Mouse (Mus musculus): ENCODE results near the gene Clcc1. TPM values are rescaled to one million over a fixed set of nuclear protein-coding genes. Genes with fewer than 3 reads are reported as not detected.

The Clcc1 gene
- polyA plus RNA-seq, 1 experiment = 19.8 TPM

- no peaks in the 10 kb centered on the region for H3K79me2 ChIP-seq (ENCODE audit: control insufficient read depth, insufficient read depth)
- no peaks in the 10 kb centered on the region for H3K36me3 ChIP-seq (ENCODE audit: control insufficient read depth, insufficient read depth)
- H3ac ChIP-seq (ENCODE audit: control insufficient read depth, insufficient read length, low read depth) = no peak overlapping the region
- H3K4me3 ChIP-seq (ENCODE audit: insufficient read depth, poor library complexity, severe bottlenecking) = no peak overlapping the region
- no peaks in the 10 kb centered on the region for H3K27me3 ChIP-seq (ENCODE audit: control insufficient read depth, insufficient read depth, insufficient read length)
- TF ChIP-seq MYOD1 (IDR thresholded peaks at IDR 0.05; ENCODE audit: control insufficient read depth, insufficient read length, low read depth) = no peak
- no peak for TF ChIP-seq USF1 (IDR thresholded peaks at IDR 0.05; ENCODE audit: low read depth)
- no peak for TF ChIP-seq MYOG (IDR thresholded peaks at IDR 0.05; ENCODE audit: control insufficient read depth, extremely low read depth, insufficient read length)
- no peak for TF ChIP-seq MAX (IDR thresholded peaks at IDR 0.05)
- TF ChIP-seq CEBPB (IDR thresholded peaks at IDR 0.05; ENCODE audit: low read depth) = no peak
- no peak for TF ChIP-seq FOSL1 (IDR thresholded peaks at IDR 0.05; ENCODE audit: insufficient read depth, low read length, poor library complexity, severe bottlenecking)
- no peak for TF ChIP-seq CTCF (IDR thresholded peaks at IDR 0.05; ENCODE audit: control insufficient read depth, insufficient read depth, insufficient read length)
- no peaks in the 10 kb centered on the region for H3K79me3 ChIP-seq (ENCODE audit: low read depth)
These were observed 73.6 kb downstream of the Clcc1 start for GRCm38 (mm10) chr3:108727344-108727743.

- no peak overlapping the region for H3ac ChIP-seq (ENCODE audit: control insufficient read depth, insufficient read length, low read depth)
- no peaks in the 10 kb centered on the region for H3K27me3 ChIP-seq (ENCODE audit: control insufficient read depth, insufficient read depth, insufficient read length)
- TF ChIP-seq CTCF (IDR thresholded peaks at IDR 0.05; ENCODE audit: control insufficient read depth, insufficient read depth, insufficient read length) = no peak
- no peak for TF ChIP-seq MYOD1 (IDR thresholded peaks at IDR 0.05; ENCODE audit: control insufficient read depth, insufficient read length, low read depth)
- TF ChIP-seq MAX (IDR thresholded peaks at IDR 0.05) = no peak
- no peak for TF ChIP-seq FOSL1 (IDR thresholded peaks at IDR 0.05; ENCODE audit: insufficient read depth, low read length, poor library complexity, severe bottlenecking)
- TF ChIP-seq USF1 (IDR thresholded peaks at IDR 0.05; ENCODE audit: low read depth) = no peak
- no peak for TF ChIP-seq CEBPB (IDR thresholded peaks at IDR 0.05; ENCODE audit: low read depth)
- TF ChIP-seq MYOG (IDR thresholded peaks at IDR 0.05; ENCODE audit: control insufficient read depth, extremely low read depth, insufficient read length) = no peak
These were observed 74.1 kb downstream of the Clcc1 start for GRCm38 (mm10) chr3:108727776-108728175.

More at GRCm38 (mm10) chr3:108727776-108728175, 74.1 kb downstream of the Clcc1 start:
- H3K4me3 ChIP-seq (ENCODE audit: insufficient read depth, poor library complexity, severe bottlenecking) = no peak overlapping the region
- H3K79me3 ChIP-seq (ENCODE audit: low read depth) = no peaks in the 10 kb centered on the region
- H3K36me3 ChIP-seq (ENCODE audit: control insufficient read depth, insufficient read depth) = no peaks in the 10 kb centered on the region
- no peaks in the 10 kb centered on the region for H3K79me2 ChIP-seq (ENCODE audit: control insufficient read depth, insufficient read depth)

Other genes starting within 250 kb of the Clcc1 start
- gene Celsr2, start 238.4 kb upstream of the Clcc1 start, polyA plus RNA-seq (2012; fragmentation: generic; extraction: Trizol) = not detected
- gene Sars, start 208.7 kb upstream of the Clcc1 start, polyA plus RNA-seq (2012; fragmentation: generic; extraction: Trizol) = 272 TPM
- gene 1700013F07Rik, start 119.8 kb upstream of the Clcc1 start, polyA plus RNA-seq (2012; fragmentation: generic; extraction: Trizol) = not detected
- gene 5330417C22Rik, start 117.4 kb upstream of the Clcc1 start, polyA plus RNA-seq (2012; fragmentation: generic; extraction: Trizol) = 0.01 TPM
- gene Tmem167b, start 91.4 kb upstream of the Clcc1 start, polyA plus RNA-seq (2012; fragmentation: generic; extraction: Trizol) = 13.0 TPM
- 12.3 TPM for gene Taf13, start 82.2 kb upstream of the Clcc1 start, polyA plus RNA-seq (2012; fragmentation: generic; extraction: Trizol)
- 3.4 TPM for gene Wdr47, start 62.6 kb upstream of the Clcc1 start, polyA plus RNA-seq (2012; fragmentation: generic; extraction: Trizol)
- 29.0 TPM for gene Gpsm2, start 68.4 kb downstream of the Clcc1 start, polyA plus RNA-seq (2012; fragmentation: generic; extraction: Trizol)
- 0.20 TPM for gene Aknad1, start 85.7 kb downstream of the Clcc1 start, polyA plus RNA-seq (2012; fragmentation: generic; extraction: Trizol)
- 12.3 TPM for gene Stxbp3, start 186.6 kb downstream of the Clcc1 start, polyA plus RNA-seq (2012; fragmentation: generic; extraction: Trizol)
- 0.01 TPM for gene Fndc7, start 236.1 kb downstream of the Clcc1 start, polyA plus RNA-seq (2012; fragmentation: generic; extraction: Trizol)